Mouse (Mus musculus): ENCODE measurements around the gene Pklr.
"Not testable (repeated sequence)": the region's sequence is repeated elsewhere in the genome, so short reads cannot be mapped to it uniquely, and the experiment has no call there.

The Pklr gene

GRCm38 (mm10) chr3:89125981-89126380 lies 10.0 kb upstream of the Pklr start:
- DNase-seq, result no peak

GRCm38 (mm10) chr3:89129908-89130307 lies 6.0 kb upstream of the Pklr start:
- no peak for DNase-seq

DNA sequence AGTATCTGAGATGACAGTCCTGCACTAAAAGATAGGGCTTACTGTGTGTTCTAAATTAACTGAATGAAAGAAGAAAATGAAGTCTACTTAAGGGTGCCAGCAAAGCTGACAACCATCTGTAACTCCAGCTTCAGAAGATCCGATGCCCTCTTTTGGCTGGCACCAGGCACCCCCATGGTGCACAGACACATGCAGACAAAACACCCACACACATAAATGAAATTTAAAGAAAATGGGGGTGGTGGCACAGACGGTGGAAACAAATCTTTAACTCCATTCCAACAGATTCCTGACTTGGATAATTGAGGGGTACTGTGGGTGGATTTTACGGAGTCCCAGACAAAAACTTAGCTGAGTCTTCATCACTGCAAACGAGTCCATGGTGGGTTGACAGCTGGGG lies 4.1 kb upstream of the Pklr start:
- no peak for DNase-seq

DNA sequence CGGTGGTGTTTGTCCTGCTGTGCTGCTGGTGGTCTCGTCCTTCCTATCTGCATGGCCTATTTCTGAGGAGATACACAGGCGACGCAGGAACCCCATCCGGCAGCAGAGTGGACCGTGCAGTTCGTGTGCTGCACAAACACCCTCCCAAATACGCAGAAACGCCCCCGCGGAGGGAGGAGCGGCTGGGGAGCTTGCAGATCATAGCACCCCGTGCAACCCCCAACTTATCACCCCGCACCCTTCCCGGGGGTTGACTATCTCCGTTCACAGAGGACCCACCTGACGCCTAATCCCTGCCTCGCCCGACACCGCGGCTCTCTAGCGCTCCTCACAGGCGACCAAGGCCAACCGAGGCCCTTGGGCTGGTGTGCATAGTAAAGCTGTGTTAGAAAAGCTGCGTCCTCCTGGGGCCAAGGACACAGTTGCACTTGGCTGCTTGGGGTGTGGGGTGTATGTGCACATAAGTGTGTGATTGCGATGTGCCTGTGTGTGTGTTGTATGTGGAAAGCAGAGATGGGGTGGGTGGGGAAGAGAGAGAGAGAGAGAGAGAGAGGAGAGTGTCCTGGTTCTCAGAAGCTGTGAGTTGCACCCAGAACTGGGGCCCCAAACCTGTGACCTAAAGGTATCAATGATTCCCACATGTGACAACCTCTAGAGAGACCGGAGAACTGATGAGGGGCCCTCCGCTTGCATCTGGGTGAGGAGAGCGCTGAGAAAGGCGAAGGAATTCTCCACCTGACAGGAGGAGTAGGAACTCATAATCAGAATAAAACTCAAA lies 3.5 kb upstream of the Pklr start:
- DNase-seq, result peak; percentile 12

DNA sequence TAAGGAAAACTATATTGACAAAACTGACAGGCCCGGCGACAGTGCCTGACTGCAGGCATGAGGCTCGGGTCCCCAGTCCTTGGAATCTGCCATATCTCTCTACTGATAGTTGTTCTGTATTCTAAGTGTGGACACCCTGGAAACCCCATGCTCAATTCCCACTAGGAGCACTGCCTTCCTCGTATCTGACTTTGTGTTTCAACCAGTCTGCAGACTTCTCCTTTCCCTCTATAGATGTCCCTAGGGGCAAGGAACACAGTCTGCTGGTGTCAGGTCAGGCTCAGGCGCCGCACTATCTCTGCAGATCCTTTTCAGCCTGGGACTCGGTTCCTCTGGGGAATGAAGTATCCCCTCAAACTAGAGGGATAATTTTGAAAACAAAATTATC lies 2.9 kb upstream of the Pklr start:
- no peak for DNase-seq

- no peak for DNase-seq
Observed at GRCm38 (mm10) chr3:89133752-89134151, 2.2 kb upstream of the Pklr start.

GRCm38 (mm10) chr3:89136365-89136764 lies 423 bp downstream of the Pklr start:
- DNase-seq, result no peak

DNA sequence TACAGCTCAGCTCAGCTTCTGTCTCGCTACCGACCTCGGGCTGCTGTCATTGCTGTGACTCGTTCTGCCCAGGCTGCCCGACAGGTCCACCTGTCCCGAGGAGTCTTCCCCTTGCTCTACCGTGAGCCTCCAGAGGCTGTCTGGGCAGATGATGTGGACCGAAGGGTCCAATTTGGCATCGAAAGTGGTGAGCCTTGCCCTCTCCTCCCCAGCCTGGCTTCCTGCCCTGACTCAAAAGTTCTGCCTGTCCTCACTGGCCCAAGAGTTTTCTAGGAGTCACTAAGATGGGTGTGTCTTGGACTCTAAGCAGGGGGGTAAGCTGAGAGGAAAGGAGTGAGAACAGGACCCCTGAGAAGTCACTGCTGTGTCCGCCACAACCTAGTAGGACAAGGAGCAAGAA lies 8.9 kb downstream of the Pklr start:
- no peak for DNase-seq

DNA sequence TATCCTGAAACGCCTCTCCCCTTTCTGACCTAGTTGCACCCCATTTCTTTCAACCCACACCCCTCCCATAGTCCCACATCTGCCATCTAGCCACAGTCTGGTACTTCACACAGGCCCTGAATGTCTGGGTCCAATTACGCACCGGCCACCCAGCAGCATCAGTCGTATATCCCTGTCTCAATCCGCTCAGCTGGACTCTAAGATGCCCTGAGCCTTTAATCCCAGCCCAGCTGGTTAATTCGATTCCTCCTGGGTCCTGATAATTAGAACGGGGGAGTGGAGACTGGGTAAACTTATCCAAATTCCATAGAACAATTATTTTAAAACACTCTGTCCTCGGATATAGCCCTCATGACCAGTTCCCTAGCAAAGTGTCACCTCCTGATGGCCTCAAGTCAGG lies 9.6 kb downstream of the Pklr start:
- DNase-seq, result no peak

DNA sequence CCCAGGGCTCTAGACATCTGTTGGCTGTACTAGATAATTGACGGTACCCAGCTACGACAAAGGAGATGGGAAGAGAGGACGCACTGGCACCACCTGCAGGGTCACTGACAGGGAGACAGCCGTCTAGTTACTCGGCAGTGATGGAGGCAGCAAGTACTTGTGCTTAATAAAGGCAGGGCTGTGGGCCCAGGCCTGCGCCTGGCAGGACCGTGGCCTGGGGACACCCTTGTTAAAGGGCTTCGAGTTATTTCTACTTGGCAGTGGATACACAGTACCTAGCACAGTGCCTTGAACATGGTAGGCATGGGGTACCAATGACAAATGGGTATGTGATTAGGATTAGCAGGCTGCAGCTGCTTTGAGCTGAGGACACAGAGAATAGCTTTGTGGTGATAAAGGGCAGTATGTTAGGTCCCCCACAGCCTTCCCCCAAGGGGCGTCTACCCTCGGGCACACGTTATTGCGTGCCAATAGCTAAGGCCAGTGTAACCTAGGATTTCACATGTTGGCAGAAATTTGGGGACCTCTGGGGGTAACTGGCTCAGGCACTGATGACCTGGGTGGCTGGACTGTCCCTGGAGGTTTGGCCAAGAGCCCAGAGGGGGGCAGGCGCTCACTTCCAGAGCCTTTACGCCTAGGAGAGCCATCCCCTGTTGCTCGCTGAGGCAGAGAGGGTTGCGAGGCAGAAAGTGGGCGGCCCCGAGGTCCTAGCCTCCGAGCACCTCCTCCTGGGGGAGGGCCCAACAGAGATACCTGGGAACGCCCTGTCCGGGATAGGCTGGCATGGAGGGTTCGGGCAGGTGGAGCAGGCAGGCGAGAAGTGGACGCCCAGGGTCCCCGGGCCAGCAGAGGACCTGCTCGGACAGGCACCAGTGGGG lies 11.4 kb downstream of the Pklr start:
- DNase-seq, result peak; percentile 16

DNA sequence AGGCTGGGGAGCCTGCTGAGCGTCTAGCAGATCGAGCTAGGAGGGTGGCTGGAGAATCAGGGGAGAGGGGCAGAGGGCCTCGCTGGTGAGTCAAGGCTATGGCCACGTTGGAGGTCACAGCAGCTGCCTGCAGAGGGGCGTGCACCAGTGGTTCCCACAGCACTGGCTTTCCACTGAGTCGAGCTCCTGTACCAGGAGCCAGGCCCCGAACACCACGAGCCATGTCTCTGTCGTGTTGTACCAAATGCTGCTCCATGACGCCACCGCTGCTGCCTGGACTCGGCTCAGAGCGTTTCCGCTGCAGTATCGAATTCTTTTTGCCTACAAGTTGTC lies 12.0 kb downstream of the Pklr start:
- no peak for DNase-seq

- no peak for DNase-seq
Observed at GRCm38 (mm10) chr3:89148567-89148966, 12.6 kb downstream of the Pklr start.

- DNase-seq, result no peak
Observed at GRCm38 (mm10) chr3:89152084-89152835, 16.3 kb downstream of the Pklr start.

DNA sequence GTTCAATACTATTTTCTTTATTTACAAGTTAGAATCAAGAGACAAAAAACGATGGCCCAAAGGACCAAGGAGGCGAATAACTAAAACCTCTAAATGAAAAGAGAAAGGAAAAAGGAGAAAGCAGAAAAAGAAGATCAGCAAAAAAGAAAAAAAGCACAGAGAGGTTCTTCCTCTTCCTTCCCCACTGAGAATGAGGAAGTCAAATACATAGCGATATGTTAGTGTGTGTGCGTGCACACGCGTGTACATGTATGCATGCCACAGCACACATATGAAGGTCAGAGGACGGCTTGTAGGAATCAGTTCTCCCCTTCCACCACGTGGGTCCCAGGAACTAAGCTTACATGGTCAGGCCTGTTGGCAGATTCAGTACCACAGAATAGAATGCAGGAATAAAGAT lies 21.0 kb downstream of the Pklr start:
- no peak for DNase-seq

DNA sequence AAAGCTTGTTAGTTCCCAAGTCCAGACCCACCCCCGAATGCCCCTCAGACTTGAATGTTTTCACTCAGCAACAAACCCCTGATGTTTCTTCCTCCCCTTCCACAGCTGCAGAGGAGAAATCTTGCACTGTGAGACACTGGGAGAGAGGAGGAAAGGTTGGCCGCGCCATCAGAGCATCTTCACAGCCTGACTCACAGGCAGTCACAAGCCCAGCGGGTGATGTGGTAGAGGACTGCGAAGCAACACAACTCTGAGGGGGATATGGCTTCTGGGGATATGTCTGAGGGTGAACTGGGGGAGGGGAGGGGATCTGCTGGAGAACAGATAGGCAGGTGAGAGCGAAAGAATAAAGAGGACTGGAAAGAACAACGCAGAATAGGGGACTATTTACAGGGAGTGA lies 22.7 kb downstream of the Pklr start:
- DNase-seq, result no peak

GRCm38 (mm10) chr3:89159211-89159610 lies 23.3 kb downstream of the Pklr start:
- peak; percentile 76 for DNase-seq

- DNase-seq, result peak; percentile 68
Observed at GRCm38 (mm10) chr3:89159616-89160344, 23.8 kb downstream of the Pklr start, which contains the start of gene Hcn3. Gene Hcn3, minus strand, starts transcription at chr3:89160196.

DNA sequence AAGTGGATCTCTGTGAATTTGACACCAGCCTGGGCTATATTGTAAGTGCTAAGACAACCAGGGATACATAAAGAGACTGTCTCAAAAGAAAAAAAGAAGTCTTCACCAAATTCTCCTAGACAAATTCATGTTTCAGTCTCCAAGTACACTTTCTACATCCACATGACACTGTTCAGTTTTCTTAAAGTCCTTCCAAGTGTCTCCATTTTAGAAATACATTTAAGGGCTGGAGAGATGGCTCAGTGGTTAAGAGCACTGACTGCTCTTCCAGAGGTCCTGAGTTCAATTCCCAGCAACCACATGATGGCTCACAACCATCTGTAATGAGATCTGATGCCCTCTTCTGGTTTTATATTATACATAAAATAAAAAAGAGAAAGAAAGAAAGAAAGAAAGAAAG lies 25.3 kb downstream of the Pklr start:
- DNase-seq, result not testable (repeated sequence)

DNA sequence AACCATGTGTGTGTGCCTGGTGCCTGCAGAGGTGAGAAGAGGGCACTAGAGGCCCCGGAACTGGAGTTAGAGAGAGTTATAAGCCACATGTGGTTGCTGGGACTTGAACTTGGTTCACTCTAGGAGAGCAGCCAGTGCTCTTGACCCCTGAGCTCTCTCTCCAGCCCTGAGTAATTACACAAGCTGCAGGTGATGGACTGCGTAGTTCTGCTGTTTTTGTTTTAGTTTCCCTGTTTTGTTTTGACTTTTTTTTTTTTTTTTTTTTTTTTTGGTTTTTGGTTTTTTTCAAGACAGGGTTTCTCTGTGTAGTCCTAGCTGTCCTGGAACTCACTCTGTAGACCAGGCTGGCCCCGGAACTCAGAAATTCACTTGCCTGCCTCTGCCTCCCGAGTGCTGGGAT lies 25.8 kb downstream of the Pklr start:
- no peak for DNase-seq

DNA sequence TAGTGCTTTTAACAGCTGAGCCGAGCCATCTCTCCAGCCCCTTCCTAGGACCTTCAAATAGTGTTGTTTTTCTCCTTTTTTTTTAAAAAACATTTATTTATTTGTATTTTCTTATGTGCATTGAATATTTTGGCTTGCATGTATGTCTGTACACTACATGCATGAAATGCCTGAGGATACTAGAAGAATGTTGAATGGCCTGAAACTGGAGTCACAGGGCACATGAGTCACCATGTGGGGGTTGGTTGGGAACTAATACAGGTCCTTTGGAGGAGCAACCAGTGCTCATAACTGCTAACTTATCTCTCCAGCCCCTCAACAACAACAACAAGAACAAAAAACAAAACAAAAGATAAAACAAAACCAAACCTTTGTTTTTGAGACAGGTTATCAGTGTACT lies 27.2 kb downstream of the Pklr start:
- no peak for DNase-seq

DNA sequence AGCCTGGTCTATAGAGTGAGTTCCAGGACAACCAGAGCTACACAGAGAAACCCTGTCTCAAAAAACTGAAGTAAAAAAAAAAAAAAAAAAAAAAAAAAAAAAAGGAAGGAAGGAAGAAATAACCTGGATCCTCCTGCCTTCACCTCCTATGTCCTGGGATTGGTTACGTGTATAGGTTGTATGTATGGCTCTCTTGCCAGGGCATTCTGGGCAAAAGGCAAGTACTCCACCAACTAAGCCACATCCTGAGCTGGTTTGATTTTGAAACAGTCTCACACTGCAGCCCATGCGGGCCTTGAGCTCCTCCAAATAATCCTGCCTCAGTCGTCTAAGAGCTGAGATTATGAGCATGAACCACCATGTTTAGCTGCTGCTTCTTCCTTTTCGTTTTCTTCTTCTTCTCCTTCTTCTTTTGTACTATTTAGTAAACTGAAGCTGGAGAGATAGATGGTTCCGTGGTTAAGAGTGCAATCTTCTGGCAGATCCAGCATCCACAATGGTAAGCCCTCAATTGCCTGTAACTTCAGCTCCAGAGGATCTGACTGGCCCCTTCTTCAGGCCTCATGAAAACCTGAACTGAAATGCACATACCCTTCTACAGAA lies 27.8 kb downstream of the Pklr start:
- no peak for DNase-seq

DNA sequence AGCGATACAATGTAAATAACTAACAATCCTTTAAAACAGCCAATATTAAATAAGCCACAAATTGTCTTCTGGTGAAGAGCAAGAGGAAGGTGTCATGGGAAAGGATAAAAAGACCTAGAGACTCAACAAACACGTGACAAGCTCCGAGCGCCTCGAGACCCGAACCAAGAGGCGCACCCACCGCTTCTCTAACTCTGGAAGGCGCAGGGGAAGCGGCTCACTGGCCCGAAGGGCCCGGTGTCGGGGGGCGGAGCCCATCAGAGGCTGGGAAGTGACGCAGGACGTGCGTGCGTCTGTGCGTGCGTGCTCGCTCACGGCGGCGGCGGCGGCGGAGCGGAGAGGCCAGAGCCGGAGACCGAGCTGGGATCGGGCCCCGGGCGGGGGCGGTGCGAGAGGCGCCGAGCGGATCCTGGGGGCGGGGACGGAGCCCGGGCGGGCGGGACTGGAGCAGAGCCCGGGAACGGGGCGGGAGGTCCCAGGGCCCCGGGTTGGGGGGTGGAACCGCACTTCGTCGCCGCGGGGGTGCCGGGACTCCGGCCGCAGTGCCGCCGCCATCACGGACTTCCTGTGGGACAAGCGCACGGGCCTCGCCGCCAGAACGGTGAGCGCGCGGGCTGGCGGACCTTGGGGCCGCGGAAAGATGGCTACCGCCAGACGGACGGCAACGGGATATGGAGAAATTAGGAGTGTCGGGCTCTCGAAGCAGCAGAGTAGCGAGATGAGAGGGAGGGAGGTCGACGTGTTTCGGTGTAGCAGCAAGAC lies 28.7 kb downstream of the Pklr start, which contains the start of gene Clk2:
Gene Clk2, plus strand, starts transcription at position 290 of the 762 bp plus-strand sequence.
- peak; percentile 95 for DNase-seq
